Mouse (Mus musculus) neural tube, embryonic 15.5 days (tissue): Measurements from ENCODE around the gene Prpf6. TPM values are rescaled to one million over a fixed set of nuclear protein-coding genes. Genes with fewer than 3 reads are reported as not detected.

Source experiments
- ATAC-seq: fragments of 200-750 bp; cut with Nextera tagmentation; 2 replicates; pipeline ENCODE4 v1.8.0; 2017; ENCODE audit warnings: mild to moderate bottlenecking, moderate TSS enrichment, moderate library complexity; ENCODE audit not compliant: low FRiP score
- H3K27ac ChIP-seq: fragments of 300-500 bp; sonication (generic); replicated peaks from 2 replicates; pipeline ENCODE4 v1.5.1; 2015; ENCODE audit warnings: mild to moderate bottlenecking, inconsistent platforms
- H3K27me3 ChIP-seq: fragments of 300-500 bp; sonication (generic); replicated peaks from 2 replicates; pipeline ENCODE4 v1.6.1; 2015; ENCODE audit warnings: inconsistent platforms
- H3K36me3 ChIP-seq: fragments of 300-500 bp; sonication (generic); 2 replicates; pipeline ENCODE4 v1.6.1; 2015; ENCODE audit warnings: inconsistent platforms
- H3K4me1 ChIP-seq: fragments of 300-500 bp; sonication (generic); 2 replicates; pipeline ENCODE4 v1.6.1; 2015; ENCODE audit warnings: inconsistent platforms
- H3K4me2 ChIP-seq: fragments of 300-500 bp; sonication (generic); 2 replicates; pipeline ENCODE4 v1.6.1; 2015; ENCODE audit warnings: inconsistent platforms, mild to moderate bottlenecking, moderate library complexity
- H3K4me3 ChIP-seq: fragments of 300-500 bp; sonication (generic); replicated peaks from 2 replicates; pipeline ENCODE4 v1.5.1; 2015; ENCODE audit warnings: mild to moderate bottlenecking, inconsistent platforms
- H3K9ac ChIP-seq: fragments of 300-500 bp; sonication (generic); replicated peaks from 2 replicates; pipeline ENCODE4 v1.6.1; 2015; ENCODE audit warnings: mild to moderate bottlenecking, inconsistent platforms
- H3K9me3 ChIP-seq: fragments of 300-500 bp; sonication (generic); replicated peaks from 2 replicates; pipeline ENCODE4 v1.6.1; 2016; ENCODE audit warnings: inconsistent platforms
- WGBS: fragments of 180-500 bp; shearing (Covaris S2); methylation state at CpG from one replicate; pipeline ENCODE4 v1.1.7; 2015; ENCODE audit warnings: mixed read lengths; 5-methylcytosine and 5-hydroxymethylcytosine counted together
- polyA plus RNA-seq: library from polyadenylated mRNA; unstranded; fragments of >200 nt; fragmentation: Nextera tagmentation; extraction: Ambion mirVana; gene quantifications from 2 replicates; pipeline ENCODE4 v1.2.1, GENCODE M21; 2015

Prpf6 gene
- polyA plus RNA-seq, 1 experiment from 2014 or later = 58.2 TPM

DNA sequence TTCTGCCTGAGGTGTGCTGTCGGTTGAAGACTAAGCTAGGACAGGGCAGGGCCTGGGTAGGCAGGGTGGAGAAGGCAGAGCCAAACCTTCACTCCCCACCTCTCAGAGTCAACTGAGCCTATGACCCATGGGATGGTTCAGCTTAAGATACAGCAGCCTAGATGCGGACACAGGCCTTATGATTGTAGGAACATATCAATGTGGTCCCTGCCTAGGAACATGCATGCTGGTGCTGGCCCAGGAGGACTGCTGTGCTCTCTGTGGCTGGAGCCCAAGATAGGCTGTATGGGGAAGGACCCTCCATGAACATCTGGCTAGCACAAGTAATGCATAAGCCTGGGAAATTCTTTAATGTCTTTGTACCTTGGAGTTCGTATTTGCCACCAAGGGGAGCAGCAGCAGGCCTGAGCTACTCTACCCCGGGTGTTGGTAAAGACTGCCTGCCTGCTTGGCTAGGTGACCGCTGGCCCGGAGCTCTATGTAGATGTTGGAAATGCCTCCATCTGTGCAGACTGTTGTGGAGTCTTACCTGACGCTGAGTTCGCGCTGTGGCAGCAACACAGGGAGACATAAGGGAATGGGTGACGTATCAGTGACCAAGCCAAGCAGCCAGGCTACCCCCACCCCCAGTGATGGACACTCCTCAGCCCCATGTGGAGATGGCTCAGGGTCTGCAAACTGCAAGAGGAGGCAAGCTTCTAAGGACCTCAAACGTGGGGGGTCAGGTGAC is 19.6 kb upstream of the Prpf6 start:
- no peak for ATAC-seq
- 91% methylated on average over 11 of the region's 11 CpGs for WGBS
- Histone ChIP-seq H3K4me3 (no peak overlapping the region), H3K36me3 (peaks cover 9% of the 10 kb centered on the region; the same call in 1 of the 2 replicates), H3K27me3 (no peaks in the 10 kb centered on the region), H3K27ac (no peak overlapping the region), H3K4me1 (peaks cover 5% of the 10 kb centered on the region), H3K9ac (no peak overlapping the region), H3K4me2 (no peak overlapping the region), H3K9me3 (no peaks in the 10 kb centered on the region)

- ATAC-seq = no peak
- peaks cover 9% of the 10 kb centered on the region; the same call in 1 of the 2 replicates for H3K36me3 ChIP-seq
- peaks cover 16% of the 10 kb centered on the region for H3K4me1 ChIP-seq
- H3K9ac ChIP-seq = no peak overlapping the region
- no peak overlapping the region for H3K4me2 ChIP-seq
- WGBS = 94% methylated on average over 15 of the region's 15 CpGs
- no peak overlapping the region for H3K27ac ChIP-seq
- H3K4me3 ChIP-seq = no peak overlapping the region
- no peaks in the 10 kb centered on the region for H3K27me3 ChIP-seq
- no peaks in the 10 kb centered on the region for H3K9me3 ChIP-seq
Measured at GRCm38 (mm10) chr2:181572921-181573920, 18.4 kb upstream of the Prpf6 start.

- H3K36me3 ChIP-seq = peaks cover 9% of the 10 kb centered on the region; the same call in 1 of the 2 replicates
- ATAC-seq = no peak
- no peaks in the 10 kb centered on the region for H3K9me3 ChIP-seq
- no peak overlapping the region for H3K27ac ChIP-seq
- 90% methylated on average over 9 of the region's 9 CpGs for WGBS
- H3K4me3 ChIP-seq = no peak overlapping the region
- no peak overlapping the region for H3K4me2 ChIP-seq
- no peak overlapping the region for H3K9ac ChIP-seq
- no peaks in the 10 kb centered on the region for H3K27me3 ChIP-seq
- peaks cover 23% of the 10 kb centered on the region for H3K4me1 ChIP-seq
Measured at GRCm38 (mm10) chr2:181573961-181574360, 17.7 kb upstream of the Prpf6 start.

DNA sequence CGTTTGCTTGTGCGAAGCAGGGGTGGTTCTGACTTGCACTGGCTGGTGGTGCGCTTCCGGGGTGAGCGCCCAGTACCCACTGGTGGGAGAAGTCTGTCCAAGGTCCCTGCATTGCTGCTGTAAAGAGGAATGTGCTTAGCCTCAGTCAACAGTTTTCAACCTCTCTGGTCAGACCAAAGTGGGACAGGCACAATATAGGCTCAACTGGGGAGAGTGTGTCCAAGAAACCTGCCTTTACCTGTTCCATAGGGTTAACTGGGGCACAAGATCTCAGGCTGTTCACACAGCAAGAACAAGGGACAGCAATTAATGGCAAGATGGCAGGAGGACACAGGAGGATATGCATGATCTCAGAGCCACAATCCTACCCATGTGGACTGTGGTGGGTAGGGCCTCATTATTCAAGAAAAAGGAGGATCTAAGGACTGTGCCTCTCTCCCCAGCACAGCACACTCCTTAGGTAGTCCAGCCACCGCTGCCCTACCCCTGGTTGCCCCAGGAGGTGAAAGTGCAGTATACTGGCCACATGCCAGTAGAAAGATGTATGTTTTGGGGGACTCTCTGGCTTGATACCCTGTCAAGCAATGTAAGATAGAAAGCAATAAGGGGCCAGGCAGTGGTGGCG is 16.6 kb upstream of the Prpf6 start:
- Histone ChIP-seq H3K4me1 (peaks cover 32% of the 10 kb centered on the region), H3K4me2 (no peak overlapping the region), H3K27me3 (no peaks in the 10 kb centered on the region), H3K27ac (no peak overlapping the region), H3K4me3 (no peak overlapping the region), H3K9ac (no peak overlapping the region), H3K36me3 (peaks cover 9% of the 10 kb centered on the region; the same call in 1 of the 2 replicates), H3K9me3 (no peaks in the 10 kb centered on the region)
- ATAC-seq = no peak
- WGBS = 92% methylated on average over 7 of the region's 7 CpGs

DNA sequence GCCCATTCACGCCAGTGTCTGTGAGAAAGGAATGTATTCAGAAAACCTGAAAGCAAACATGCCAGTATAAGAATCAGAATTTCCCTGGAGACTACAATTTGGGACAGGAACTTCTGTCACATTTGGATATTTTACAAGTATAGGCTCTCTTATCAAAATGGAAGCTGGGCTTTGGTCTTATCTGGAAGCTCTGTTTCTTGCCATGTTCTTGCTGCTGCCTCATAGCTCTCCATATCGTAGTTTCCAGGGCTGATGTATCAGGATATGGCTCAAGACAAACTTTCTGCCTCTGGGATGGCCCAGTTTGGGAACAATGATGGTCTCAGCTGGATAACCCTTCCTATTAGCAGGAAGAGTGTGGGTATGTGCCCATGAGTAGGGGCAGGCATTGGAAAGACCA is 15.1 kb upstream of the Prpf6 start:
- no peak overlapping the region for H3K9ac ChIP-seq
- no peaks in the 10 kb centered on the region for H3K27me3 ChIP-seq
- no peaks in the 10 kb centered on the region for H3K9me3 ChIP-seq
- H3K4me3 ChIP-seq = no peak overlapping the region
- H3K4me2 ChIP-seq = no peak overlapping the region
- peaks cover 47% of the 10 kb centered on the region for H3K4me1 ChIP-seq
- no peak overlapping the region for H3K27ac ChIP-seq
- 78% methylated on average over 2 of the region's 2 CpGs for WGBS
- H3K36me3 ChIP-seq = peaks cover 9% of the 10 kb centered on the region; the same call in 1 of the 2 replicates
- no peak for ATAC-seq

GRCm38 (mm10) chr2:181577126-181577525 is 14.5 kb upstream of the Prpf6 start:
- H3K4me1 ChIP-seq = peaks cover 52% of the 10 kb centered on the region
- H3K4me3 ChIP-seq = no peak overlapping the region
- H3K9me3 ChIP-seq = no peaks in the 10 kb centered on the region
- H3K27me3 ChIP-seq = no peaks in the 10 kb centered on the region
- H3K36me3 ChIP-seq = peaks cover 5% of the 10 kb centered on the region; the same call in 1 of the 2 replicates
- ATAC-seq = no peak
- H3K9ac ChIP-seq = no peak overlapping the region
- H3K4me2 ChIP-seq = no peak overlapping the region
- WGBS = 20% methylated on average over 2 of the region's 2 CpGs
- no peak overlapping the region for H3K27ac ChIP-seq

- Histone ChIP-seq H3K9ac (no peak overlapping the region), H3K27me3 (no peaks in the 10 kb centered on the region), H3K4me2 (no peak overlapping the region), H3K4me3 (no peak overlapping the region), H3K27ac (no peak overlapping the region), H3K36me3 (peaks cover 4% of the 10 kb centered on the region; the same call in 1 of the 2 replicates), H3K4me1 (peaks cover 57% of the 10 kb centered on the region), H3K9me3 (no peaks in the 10 kb centered on the region)
- 83% methylated on average over 7 of the region's 7 CpGs for WGBS
- no peak for ATAC-seq
Measured at GRCm38 (mm10) chr2:181577981-181578581, 13.6 kb upstream of the Prpf6 start.

- H3K4me3 ChIP-seq = no peak overlapping the region
- peak overlapping the region; percentile 9; the same call in 1 of the 2 replicates for H3K9ac ChIP-seq
- H3K27me3 ChIP-seq = no peaks in the 10 kb centered on the region
- WGBS = 82% methylated on average over 5 of the region's 5 CpGs
- no peaks in the 10 kb centered on the region for H3K9me3 ChIP-seq
- peaks cover 9% of the 10 kb centered on the region; the same call in 1 of the 2 replicates for H3K36me3 ChIP-seq
- ATAC-seq = no peak
- H3K27ac ChIP-seq = no peak overlapping the region
- H3K4me2 ChIP-seq = no peak overlapping the region
- H3K4me1 ChIP-seq = peaks cover 57% of the 10 kb centered on the region
Measured at GRCm38 (mm10) chr2:181578790-181579618, 12.7 kb upstream of the Prpf6 start.

DNA sequence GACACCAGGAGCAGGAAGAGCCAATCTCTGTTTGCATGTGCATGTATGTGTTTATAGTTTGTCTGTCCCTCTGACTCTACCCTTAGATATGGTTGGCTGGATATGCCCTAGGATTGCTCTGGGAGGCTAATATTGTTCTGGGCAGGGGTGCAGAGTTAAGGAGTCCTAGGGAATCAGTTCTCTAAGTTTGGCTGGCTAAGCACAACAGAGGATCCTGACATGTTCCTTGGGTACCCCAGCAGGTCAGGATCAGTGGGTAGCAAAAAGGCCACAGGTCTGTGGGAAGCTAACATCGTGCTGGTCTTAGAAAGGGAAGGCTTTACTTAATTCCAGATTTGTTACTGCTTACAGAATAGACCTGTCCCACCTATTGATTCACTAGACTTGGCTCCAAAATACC is 12.0 kb upstream of the Prpf6 start:
- Histone ChIP-seq H3K4me3 (no peak overlapping the region), H3K27ac (no peak overlapping the region), H3K36me3 (peaks cover 16% of the 10 kb centered on the region), H3K27me3 (no peaks in the 10 kb centered on the region), H3K4me1 (peaks cover 57% of the 10 kb centered on the region), H3K4me2 (no peak overlapping the region), H3K9ac (no peak overlapping the region), H3K9me3 (no peaks in the 10 kb centered on the region)
- ATAC-seq = no peak
- WGBS = 91% methylated on average over 1 of the region's 1 CpGs

- no peaks in the 10 kb centered on the region for H3K9me3 ChIP-seq
- peaks cover 57% of the 10 kb centered on the region for H3K4me1 ChIP-seq
- peak overlapping the region; percentile 60 for H3K4me3 ChIP-seq
- no peaks in the 10 kb centered on the region for H3K27me3 ChIP-seq
- peak overlapping the region; percentile 91 for H3K27ac ChIP-seq
- H3K9ac ChIP-seq = peak overlapping the region; percentile 86
- H3K4me2 ChIP-seq = peak overlapping the region; percentile 91
- no peak for ATAC-seq
- WGBS = 80% methylated on average over 5 of the region's 5 CpGs
- H3K36me3 ChIP-seq = peaks cover 21% of the 10 kb centered on the region
Measured at GRCm38 (mm10) chr2:181580131-181580772, 11.4 kb upstream of the Prpf6 start.
